Mouse (Mus musculus) layer of hippocampus, adult 9-10 months (tissue): ENCODE results near the gene 9530077C05Rik.
"Not testable (repeated sequence)": the region's sequence is repeated elsewhere in the genome, so short reads cannot be mapped to it uniquely, and the experiment has no call there.

Source experiments
- DNase-seq: peaks from one replicate; pipeline ENCODE4 v3.0.0; 2022; ENCODE audit warnings: low spot score

The 9530077C05Rik gene

DNA sequence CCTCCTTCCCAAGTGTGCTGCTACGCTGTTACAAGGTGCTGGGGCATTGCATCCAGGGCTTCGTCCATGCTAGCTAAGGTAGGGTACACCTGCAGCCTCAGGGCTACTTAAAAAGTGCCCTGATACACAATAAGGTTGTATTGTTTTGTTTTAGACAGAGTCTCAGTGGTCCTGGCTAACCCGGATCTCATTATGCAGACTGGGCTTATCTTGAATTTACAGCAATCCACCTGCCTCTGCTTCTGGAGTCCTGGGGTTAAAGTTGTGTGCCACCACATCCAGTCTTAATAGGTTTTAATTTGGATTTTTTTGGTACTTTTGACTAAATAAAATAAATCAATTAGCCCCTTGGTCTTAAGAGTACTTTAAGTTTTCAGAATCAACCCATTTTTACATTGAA lies 8.6 kb downstream of the 9530077C05Rik start:
- no peak for DNase-seq

DNA sequence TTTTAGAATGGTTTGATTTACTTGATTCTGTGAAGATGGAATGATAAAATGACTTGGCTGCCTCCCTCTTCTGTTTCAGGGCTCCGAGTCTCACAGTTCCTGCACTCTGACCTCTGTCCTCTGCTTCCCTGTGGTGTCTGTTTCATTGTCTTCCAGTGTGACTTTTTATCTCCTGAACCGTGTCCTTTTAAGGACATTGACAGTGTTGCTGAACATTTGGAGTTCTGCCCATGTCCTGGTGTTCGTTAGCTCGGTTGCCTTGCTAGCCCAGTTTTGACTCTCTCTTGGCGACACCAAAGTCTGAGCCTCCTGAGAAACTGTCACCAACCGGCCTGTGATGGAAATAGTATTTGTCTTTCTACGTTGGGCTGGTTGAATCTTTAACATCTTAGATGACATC lies 9.2 kb downstream of the 9530077C05Rik start:
- DNase-seq: no peak

DNA sequence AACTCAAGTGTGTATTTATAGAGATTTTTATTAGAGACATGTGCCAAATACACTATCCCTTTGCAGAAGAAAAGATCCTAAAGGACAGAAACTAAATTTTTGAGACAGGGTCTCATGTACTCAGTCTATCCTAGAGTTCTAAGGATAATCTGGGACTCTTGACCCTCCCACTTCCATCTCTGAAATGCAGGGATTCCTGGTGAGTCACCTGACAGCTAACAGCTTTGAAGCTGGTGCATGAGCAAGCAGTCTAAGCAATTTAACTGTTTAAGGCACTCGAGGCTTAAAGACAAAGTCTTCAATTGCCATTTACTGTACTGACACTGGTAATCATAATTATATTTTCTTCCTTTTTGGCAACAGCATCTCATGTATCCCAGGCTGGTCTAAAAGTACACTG lies 11.2 kb downstream of the 9530077C05Rik start:
- no peak for DNase-seq

DNA sequence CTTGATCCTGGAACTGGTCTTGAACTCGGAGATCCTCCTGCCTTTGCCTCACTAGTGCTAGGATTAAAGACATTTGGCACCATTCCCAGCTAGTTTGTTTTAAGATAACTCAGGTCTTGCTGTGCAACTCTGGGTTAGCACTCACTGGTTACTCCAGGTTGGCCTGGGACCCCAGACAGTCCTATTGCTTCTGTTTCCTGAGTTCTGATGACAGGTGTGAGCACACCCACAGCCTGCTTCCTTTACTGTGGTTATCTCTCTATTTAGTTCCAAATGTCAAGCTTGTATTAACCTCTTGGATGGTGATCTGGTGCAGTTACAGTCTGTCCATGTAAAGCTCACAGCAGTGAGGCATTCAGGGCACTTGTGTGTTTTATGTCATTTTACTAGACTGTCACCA lies 12.2 kb downstream of the 9530077C05Rik start:
- no peak for DNase-seq

DNA sequence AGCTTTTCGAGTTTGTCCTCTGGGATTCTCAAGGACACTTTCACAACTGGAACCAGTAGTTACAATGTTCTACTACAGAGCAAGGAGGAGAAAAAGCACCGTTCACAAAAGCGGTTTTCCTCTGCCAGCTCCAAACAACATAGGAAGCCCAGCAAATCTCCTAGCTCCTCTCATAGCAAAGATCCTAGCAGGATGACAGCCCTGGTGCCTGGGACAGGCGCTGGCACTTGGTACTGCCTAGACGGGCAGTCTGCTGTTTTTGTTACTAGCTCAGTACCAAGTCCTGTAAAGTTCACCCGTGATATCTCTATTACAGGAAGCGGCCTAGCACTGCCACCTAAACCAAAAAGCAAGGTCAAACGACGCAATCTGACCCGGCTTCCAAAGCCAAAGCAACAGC lies 12.9 kb downstream of the 9530077C05Rik start:
- no peak for DNase-seq

DNA sequence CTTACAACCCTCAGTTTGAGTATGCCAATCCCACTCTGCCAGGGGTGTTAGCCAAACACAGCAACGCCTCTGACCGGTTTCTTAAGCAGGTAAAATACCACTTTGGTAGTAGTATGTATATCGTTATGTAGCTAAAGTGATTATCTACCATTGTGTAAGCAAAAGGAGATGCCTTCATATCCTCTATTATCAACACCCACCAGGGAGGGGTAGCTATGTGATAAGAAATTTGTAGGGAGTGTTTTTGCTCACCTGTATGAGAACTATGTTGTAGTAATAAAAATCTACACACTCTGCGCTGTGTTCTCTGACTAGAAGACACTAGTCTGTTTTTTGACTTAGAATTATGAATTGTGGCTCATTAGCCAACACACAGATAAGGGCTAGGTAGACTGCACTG lies 13.4 kb downstream of the 9530077C05Rik start:
- DNase-seq: no peak

DNA sequence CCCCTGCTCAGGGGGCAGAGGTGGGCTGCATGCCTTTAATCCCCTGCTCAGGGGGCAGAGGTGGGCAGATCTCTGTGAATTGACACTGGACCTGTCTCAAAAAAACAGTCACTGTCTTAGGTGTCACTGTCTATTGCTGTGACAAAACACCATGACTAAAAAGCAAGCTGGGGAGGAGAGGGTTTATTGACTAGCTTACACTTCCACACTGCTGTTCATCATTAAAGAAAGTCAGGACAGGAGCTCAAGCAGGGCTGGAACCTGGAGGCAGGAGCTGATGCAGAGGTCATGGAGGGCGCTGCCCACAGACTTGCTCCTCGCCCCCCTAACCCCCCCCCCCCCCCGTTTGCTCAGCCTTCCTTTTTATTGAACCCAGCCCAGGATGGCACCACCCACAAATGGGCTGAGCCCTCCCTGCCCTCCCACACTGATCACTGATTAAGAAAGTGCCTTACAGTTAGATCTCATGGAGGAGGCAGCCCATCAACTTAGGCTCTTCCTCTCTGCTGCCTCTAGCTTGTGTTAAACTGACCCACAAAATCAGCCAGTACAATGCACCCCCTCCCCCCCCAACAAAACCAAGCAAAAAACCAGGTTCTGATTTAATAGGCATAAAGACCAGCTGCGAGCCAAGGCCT lies 16.8 kb downstream of the 9530077C05Rik start:
- no peak for DNase-seq

DNA sequence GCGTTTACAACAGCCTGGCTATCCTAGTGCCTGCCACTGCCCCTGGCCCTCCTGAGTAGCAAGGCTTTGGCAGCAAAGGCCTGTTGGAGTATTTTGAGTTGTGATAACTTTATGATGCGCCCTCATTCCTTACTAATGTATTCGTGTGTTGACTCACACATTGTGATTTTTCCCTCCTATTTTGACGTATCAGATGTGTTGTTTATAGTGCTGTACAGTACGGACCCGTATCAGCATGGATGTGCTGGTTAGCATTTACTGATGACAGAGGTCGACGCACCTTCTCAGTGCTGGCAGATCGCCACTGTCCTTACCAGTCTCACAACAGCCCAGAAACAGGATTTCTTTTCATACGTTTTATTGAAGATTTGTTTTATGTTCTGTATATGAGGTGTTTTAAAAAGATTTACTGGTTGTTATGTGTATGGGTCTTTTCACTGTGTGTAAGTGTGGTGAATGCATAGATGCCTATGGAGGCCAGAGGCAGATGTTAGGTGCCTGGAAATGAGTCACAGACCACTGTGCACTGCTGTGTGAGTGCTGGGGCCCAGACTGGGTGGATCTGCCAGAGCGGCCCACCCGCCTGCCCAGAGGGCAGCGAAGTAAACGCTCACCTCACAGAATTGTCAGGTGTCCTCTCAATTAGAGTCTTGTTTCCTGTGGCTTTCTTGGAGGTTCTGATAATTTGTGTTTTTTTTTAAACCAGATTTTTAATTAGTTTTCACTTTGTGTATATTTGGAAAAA lies 17.5 kb downstream of the 9530077C05Rik start:
- no peak for DNase-seq

DNA sequence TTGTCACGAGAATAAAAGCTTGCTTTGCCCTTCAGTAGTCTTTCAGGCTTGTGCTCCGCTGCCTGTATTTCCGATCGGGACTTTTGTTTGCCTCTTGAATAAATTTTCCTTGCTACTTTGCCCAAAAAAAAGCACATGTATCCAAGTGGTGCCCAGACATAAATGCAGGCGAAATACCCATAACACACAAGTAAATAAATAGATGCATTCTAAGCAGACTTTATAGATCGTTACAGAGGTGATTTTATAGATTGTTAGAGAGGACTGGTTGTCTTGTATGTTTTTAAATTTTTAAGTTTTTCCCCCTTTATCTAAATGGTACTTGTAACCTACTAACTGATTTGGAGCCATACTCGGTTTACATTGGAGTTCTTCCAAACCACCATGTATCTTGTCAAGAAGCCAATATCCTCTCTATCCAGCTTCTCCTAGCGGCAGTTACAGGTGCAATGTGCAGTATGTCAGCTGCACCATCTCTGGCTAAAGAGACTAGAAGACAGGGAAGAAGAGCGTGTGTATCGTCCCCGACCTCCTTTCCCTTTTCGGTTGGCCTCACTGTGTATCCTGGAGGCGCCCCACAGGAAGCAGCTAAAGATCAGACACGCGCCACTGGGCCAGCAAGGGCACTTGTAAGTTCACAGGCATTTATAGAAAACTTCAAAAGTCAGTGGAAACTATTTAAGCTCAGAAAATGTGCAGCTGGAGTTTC lies 18.4 kb downstream of the 9530077C05Rik start:
- no peak for DNase-seq

DNA sequence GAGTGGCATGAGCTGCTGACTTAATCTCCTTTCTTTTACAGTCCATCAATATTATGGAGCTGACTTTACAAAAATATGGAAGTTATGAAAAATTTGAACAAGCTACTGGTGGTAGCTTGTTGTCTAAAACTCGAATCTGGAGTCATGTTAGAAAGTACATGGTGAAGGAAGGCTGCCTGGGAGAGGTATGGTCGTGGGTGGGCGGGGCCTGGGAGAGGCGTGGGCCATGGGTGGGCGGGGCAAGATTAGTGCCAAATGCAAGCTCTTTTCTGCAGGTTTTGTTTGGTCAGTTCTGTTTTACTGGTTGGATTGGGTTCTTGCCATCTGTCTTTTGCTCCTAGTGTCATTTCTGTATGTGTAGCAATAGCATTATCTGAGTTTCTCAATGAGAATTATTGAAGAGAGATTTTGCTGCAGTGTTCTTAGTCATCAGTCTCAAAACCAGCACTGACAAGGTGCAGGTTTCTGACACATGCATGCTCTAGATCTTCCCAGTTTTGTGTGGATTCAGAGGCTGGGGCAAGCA lies 19.1 kb downstream of the 9530077C05Rik start:
- DNase-seq: no peak

DNA sequence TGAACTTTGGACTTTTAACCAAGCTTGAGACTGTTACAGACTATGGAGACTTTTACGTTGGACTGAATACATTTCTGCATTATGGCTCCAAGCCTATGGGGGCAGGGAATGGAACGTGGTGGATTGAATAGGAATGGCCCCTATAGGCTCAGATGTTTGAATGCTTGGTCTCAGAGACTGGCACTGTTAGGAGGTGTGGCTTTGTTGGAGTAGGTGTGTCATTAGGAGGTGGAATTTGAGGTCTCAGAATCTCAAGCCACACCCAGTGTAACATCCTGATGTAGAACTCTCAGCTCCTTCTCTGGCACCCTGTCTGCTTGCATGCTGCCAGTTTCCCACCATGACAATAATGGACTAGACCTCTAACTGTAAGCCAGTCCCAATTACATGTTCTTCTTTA lies 21.9 kb downstream of the 9530077C05Rik start:
- no peak for DNase-seq

DNA sequence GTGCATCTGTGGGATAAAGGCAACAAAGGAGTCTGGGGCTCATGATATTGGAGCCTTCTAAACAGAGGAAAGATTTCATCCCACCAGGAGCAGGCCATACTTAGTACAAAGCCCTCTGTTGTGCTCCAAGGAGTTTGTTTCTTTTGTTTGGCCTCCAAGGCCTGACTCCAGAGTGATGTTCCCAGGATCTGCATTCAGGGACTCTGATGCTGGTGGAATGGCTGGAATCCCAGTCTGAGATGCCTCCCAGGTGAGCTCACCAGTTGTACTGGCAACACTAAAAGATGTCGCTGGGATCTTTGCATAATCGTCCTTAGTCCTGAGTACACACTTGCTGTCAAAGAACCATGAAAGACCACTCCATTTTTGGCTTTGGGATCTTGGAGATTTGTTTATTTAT lies 22.8 kb downstream of the 9530077C05Rik start:
- DNase-seq: no peak

DNA sequence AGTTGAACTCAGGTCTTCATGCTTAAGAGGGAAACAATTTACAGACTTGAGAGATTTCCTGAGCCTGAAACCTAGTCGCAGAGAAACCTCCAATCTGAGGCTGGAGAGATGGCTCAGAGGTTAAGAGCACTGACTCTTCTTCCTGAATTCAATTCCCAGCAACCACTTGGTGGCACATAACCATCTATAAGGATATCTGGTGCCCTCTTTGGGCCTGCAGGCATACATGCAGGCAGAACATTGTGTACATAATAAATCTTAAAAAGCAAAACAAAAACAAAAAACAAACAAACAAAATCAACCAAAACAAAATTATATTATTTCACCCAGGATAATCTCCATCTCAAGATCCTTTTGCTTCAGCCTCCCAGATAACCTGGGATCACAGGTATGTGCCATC lies 27.5 kb downstream of the 9530077C05Rik start:
- DNase-seq: no peak

DNA sequence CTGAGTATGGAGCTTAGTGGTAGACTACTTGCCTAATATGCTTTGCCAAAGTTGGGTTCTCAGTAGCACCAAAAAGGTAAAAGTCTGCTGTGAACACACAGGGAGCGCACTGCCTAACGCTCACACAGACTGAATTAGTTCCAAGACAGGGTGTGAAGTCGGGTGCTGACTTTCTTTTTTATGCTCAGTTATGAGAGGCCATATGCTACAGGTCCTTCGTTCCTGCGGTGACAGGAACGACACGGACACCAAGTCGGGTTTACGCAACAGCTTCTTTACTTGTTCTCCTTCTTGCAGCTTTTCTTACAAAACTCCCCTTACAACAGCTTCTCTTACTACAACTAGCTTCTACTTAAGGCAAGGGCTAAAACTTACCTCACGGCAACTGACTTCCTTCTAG lies 31.8 kb downstream of the 9530077C05Rik start:
- no peak for DNase-seq

DNA sequence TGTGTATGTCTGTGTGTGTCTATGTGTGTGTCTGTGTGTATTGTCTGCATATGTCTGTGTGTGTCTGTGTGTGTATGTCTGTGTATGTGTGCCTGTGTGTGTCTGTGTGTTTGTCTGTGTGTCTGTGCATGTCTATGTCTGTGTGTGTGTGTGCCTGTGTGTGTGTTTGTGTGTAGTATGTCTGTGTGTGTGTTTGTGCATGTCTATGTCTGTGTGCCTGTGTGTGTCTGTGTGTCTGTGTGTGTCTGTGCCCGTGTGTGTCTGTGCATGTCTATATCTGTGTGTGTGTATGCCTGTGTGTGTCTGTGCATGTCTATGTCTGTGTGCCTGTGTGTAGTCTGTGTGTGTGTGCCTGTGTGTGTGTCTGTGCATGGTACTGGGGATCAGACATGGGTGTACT lies 33.8 kb downstream of the 9530077C05Rik start:
- DNase-seq: no peak

DNA sequence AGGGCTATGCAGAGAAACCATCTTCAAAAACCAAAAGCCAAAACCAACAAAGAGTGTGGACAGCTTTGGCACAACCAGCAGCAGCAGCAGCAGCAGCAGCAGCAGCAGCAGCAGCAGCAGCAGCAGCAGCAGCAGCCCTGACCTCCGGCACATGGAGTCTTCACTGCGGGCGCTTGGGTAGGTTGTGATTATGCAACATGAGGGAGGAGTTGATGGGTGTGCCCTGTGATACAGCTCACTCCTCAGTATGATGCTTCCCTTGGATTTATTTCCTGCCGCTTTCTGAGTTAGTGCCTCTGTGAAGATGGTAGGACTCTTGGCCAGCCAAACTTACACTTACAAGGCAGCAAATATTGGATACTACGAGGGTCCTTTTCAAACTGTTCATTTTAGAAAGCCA lies 35.9 kb downstream of the 9530077C05Rik start:
- no peak for DNase-seq

DNA sequence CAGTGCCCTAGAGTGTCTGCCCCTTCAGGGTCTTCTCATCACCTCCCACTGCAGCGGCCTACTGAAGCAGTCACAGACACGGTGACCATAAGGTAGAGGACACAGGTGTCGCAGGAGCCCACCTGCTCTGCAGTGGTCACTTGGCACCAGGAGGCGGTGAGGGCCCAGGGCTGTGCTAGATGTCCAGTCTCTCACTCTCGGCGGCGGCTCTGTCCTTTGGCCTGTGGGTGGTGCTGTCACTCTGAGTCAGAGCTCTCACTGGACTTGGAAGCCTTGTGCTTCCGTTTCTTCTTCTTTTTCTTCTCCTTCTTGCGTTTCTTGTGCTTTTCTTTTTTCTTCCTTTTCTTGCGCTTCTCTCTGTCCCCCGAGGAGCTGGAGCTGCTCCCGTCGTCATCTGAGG lies 37.1 kb downstream of the 9530077C05Rik start:
- DNase-seq: no peak

DNA sequence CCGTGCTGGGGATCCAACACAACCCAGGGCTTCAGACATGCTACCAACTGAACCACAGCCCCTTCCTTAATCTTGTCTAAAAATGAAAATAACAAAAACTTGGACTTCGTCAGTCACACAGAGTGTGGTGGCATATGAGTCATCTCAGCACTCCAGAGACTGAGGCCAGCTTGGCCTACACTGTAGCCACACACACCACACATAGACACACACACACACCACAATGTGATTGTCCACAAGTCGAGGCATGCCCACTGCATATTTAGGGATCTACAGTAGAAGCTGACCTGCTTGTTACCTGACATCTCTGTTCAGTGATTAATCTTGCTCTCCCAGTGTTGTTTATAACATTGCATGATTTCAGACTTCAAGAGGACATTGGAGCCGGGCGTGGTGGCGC lies 37.9 kb downstream of the 9530077C05Rik start:
- DNase-seq: no peak

DNA sequence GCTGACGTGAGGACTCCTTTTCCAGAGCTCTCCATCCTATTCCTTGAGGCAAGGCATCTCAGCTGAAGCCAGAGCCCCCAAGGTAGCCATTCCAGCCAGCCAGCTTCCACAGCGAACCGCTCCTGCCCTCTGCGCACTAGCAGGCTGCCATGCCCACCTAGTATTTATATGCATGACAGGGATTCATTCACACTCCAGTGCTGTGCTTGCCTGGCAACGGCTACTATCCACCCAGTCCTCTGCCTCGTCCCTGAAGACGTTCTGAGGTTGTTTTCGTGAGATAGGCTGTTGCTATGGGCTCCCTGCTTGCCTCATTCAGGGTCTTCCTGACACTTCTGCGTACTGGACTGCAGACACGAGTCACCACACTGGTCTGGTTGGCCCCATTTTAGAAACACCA lies 41.4 kb downstream of the 9530077C05Rik start:
- no peak for DNase-seq

DNA sequence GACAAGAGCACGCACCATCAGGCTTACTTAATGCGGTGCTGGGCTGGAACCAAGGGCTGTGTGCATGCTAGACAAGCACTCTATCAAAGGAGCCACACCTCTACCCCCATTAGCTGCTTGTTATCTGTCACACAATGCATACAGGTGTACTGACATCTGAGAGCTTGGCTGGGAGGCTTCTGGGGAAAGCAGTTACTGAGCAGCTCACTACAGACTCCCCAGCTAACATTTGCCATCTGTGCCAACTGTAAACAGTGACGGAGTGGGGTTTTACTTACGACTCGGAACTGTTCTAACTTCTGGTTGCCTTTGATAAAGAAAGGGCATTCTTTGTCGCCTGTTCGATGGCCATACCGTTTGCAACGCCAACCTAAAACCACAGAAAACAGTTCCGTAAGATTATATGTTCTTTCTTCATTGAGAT lies 42.2 kb downstream of the 9530077C05Rik start:
- no peak for DNase-seq

DNA sequence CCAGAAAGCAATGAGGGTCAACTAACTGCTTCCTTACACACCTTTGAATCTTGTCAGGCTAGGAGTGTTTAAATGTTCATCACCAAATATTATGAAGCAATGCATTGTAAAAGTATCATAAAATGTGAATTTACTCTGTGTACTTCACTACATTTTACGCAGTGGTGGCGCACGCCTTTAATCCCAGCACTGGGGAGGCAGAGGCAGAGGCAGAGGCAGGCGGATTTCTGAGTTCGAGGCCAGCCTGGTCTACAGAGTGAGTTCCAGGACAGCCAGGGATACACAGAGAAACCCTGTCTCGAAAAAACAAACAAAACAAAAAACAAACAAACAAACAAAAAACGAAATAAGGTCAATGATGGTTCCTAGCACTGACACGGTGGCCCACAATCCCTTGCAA lies 42.7 kb downstream of the 9530077C05Rik start, which contains the start of gene Gm17545:
Gene Gm17545 (plus strand): TSS at position 301 of the 400 bp plus-strand sequence.
- DNase-seq: not testable (repeated sequence)

DNA sequence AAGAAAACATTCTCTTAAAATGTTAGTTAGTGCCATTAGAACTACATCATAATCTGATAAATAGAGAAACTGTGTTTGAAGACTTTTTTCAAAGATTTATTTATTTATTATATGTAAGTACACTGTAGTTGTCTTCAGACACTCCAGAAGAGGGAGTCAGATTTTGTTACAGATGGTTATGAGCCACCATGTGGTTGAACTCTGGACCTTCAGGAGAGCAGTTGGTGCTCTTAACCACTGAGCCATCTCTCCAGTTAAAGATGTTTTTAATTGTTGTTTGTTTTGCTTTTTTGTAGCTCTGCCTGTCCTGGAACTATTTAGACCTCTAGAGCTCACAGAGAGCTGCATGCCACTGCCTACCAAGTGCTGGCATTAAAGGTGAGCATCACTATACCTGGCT lies 43.7 kb downstream of the 9530077C05Rik start:
- DNase-seq: no peak
